Mouse (Mus musculus): ENCODE data around the gene Lmbr1l.
"Not testable (repeated sequence)": the region's sequence is repeated elsewhere in the genome, so short reads cannot be mapped to it uniquely, and the experiment has no call there.

Gene Lmbr1l

DNA sequence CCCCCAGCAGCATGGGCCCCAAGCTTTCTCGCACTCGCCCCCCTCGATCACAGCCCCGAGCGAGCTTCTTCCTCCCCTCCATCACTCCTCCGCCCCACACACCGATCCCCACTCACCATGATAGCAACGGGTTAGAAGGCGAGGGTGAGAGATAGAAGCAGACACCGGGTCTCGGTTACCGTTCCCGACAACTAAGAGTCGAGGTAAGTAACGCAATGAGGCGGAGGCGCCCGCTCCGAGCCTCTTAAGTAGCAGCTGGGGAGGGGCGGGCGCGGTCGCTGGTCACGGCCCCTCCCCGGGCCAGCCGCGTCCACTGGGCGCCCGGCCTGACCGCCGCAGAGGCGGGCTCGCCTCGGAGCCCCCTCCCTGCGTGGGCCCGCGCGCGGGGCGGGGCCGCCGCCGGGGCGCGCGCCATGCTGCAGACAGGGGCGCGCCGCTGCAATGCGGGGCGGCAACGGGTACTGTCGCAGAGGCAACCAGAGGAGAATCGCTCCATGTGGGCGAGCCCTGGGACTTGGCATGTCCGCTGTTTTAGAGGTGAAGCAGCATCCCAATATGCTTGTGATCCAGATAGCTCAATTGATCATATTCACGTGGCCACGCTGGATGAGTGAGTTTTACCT lies 16.3 kb upstream of the Lmbr1l start, which contains the start of gene Tuba1b:
Tuba1b (minus strand) TSS at position 349 of the 623 bp plus-strand sequence.
- DNase-seq (ENCODE audit: low spot score) = peak; percentile 64

- DNase-seq (ENCODE audit: low spot score) = peak; percentile 80
Observed at GRCm38 (mm10) chr15:98933833-98934216, 15.8 kb upstream of the Lmbr1l start.

DNA sequence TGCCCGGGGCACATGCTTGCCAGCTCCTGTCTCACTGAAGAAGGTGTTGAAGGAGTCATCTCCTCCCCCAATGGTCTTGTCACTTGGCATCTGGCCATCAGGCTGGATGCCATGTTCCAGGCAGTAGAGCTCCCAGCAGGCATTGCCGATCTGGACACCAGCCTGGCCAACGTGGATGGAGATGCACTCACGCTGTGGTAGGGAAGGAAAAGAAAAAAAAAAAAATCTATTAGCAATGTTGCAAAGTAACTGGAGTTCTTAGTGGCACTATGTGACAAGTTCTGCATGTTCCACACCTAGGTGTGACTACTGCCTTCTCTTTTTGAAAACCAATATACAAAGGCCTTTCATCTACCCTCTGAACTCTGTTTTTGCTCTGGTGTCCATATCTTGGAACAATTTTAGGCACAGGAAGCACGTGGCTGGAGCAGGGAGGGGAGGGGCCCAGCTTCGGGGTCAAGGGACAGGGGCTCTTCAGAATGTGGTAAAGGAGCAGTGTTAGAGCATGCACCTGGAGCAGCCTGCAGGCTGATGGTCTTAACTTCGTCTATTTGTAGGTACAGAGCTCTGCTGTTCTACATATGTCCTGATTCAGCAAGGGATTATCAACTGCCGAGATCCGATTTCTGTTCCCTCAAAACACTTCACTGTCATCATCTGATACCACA lies 15.1 kb upstream of the Lmbr1l start:
- DNase-seq (ENCODE audit: low spot score) = not testable (repeated sequence)

DNA sequence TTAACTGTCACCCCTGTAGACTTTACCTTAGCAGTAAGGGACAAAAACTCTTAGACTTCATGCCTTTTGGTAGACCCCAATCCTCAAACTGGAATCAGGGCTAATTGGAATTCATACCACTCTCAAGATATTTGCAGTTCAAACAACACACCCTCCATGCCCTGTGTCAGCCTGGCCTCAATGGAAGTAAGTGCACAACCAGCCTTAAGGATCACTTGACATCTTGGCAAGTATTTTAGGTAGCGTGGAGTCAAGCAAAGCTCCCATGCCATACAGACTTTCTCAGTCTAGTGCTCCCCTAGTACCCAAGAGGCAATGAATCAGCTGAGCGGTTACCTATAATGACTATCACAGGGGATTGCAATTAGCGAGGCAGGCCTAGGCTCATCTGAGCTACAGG lies 13.0 kb upstream of the Lmbr1l start:
- no peak for DNase-seq (ENCODE audit: low spot score)

DNA sequence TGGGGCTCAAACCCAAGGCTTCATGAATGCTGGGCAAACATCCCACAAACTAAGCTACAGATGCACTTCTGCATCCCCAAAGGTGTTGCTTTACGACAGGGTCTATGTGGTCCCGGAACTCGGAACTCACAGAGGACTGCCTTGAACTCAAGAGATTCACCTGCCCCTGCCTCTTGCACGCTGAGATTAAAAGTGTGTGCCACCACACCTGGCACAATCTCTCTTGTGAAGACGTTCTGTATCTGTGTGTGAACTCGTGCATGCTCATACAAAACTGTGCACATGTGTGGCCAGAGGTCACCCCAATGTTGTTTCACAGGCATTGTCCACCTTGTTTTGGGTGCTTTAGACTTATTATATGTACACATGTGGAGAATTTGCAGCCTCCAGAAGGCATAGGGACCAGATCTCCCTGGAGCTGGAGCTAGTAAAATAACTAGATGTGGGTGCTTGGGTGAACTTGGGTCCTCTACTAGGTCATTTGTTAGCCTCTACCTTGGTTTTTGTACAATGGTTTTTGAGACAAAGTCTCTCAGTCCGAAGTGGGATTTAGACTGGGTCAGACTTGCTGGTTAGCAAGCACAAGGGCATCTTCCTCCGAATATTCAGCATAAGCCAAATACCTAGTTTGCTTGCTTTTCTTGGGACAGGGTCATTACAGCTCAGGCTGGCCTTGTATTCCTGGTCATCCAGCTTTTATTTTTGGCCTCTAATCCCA lies 12.1 kb upstream of the Lmbr1l start:
- no peak for DNase-seq (ENCODE audit: low spot score)

DNA sequence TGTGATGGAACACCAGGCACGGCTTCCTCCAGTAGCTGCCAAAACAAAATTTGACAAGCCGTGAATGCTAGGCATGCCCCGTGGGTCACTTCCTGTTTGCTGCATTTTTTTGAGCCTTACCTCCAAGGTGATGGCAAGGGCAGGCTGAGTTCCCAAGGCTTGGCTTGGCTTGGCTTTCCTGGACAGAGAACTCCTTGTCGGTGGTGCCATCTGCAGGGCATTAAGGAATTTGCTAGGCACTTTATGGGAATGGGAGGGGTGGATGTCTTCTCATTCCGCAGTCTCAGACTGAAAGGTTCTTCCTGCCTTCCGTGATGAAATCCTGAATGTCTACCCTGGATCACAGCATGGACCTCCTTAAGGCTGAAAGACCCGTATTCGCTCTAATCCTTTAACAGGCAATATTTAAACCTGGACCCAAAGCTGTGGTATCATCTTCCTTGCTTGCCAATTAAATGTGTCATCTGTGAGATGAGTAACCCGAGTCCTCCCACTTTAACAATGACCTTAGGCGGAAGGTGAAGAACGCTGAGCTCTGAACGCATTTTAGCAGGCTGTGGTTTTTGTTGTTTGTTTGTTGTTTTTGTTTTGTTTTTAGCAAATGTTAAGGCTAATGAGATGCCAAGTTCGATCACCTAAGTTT lies 10.7 kb upstream of the Lmbr1l start:
- DNase-seq (ENCODE audit: low spot score) = no peak

DNA sequence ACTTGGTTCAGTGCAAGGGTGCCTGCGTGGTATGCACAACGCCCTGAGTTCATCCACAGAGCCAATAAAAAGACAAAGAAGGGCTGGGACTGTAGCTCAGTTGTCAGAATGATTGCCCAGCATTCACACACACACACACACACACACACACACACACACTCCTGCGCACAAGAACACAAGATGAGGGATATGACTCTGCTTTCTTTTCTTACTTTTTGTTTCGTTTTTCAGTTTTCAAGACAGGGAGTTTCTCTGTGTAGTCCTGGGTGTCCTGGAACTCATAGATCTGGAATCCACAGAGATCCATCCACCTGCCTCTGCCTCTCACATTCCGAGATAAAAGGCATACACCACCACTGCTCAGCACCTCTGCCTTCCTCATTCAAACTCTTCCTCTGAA lies 9.5 kb upstream of the Lmbr1l start:
- DNase-seq (ENCODE audit: low spot score) = no peak

- DNase-seq (ENCODE audit: low spot score) = no peak
Observed at GRCm38 (mm10) chr15:98924682-98925081, 6.7 kb upstream of the Lmbr1l start.

DNA sequence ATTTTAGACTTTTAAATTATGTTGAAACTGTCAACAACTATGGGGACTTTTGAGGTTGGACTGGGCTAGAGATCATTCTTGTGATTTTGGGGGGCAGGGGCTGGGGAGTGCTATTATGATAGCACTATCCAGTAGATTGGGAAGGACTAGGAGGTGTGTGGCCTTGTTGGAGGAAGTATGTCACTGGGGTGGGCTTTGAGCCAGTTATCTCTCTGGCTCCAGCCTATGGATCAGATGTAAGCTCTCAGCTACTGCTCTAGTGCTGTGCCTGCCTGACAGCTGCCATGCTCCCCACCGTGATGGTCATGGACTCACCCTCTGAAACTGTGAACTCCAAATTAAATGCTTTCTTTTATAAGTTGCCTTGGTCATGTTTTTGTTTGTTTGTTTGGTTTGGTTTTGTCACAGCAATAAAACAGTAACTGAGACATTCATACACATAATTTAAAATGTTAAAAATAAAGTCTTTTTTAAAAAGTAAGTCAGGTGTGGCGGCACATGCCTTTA lies 5.1 kb upstream of the Lmbr1l start:
- no peak for DNase-seq (ENCODE audit: low spot score)

DNA sequence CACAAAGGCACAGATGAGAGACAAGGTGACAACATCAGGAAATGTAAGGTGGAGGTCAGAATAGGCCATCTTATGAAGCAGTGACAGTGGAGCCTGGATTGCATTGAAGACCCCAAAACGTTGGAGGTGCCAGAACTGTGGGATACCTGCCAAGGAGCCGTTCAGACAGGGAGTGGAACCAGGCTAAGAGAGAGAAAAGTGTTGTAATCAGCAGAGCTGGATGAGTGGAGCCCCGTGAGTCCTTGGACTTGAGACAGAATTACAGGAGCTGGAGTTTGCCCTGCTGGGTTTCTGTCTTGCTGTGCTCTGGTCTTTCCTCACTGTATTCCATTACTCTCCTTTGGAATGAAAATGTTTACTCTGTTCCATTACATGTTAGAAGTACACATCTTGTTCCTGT lies 4.5 kb upstream of the Lmbr1l start:
- no peak for DNase-seq (ENCODE audit: low spot score)

GRCm38 (mm10) chr15:98921510-98921909 lies 3.5 kb upstream of the Lmbr1l start:
- DNase-seq (ENCODE audit: low spot score) = no peak

DNA sequence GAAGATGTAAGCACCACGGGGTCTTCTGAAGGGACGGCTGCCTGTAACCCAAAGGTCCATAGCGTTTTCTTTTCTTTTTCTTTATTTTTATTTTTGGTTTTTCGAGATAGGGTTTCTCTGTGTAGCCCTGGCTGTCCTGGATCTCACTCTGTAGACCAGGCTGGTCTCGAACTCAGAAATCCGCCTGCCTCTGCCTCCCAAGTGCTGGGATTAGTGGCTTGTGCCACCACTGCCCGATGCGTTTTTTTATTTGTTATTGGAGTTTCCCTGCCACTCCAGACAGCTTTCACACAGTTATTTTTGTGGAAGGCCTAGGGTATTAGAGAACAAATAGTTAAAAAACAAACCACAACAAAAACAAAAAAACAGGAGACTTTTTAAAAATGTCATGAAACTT lies 466 bp upstream of the Lmbr1l start:
- not testable (repeated sequence) for DNase-seq (ENCODE audit: low spot score)

DNA sequence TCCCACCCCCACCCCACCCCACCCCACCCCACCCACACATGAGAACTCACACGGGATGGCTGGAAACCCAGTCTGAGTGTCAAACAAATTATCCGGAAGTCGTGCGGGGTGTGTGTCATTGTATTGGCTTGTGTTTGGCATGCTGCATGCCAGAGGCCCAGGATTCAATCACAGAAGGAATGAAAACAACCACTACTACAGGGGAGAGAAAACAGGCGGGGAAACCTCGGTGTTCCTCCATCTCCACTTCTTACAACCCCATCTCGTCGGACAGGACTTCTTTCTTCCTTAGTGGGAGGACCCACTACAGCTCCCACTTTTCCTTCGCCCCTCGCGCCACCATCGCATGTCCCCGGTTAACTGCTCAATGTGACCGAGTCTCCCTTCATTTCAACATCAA lies 940 bp downstream of the Lmbr1l start:
- DNase-seq (ENCODE audit: low spot score) = no peak

DNA sequence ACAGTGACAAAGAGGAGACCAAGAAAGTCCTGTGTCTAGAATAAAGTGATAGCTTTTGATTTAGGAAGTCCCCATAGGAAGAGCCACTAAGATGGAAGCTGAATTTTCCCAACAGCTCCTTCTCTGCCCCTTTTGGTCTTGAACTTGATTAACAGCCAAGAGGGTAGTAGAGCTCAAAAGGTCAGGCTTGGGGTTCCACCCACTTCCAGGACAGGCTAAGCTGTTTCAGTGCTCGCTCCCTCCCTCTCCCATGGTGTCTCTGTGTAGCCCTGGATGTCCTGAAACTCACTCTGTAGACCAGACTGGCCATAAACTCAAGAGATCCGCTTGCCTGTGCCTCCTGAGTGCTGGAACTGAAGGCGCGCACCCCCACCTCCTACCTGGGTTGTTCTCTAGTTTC lies 2.0 kb downstream of the Lmbr1l start:
- DNase-seq (ENCODE audit: low spot score) = no peak

DNA sequence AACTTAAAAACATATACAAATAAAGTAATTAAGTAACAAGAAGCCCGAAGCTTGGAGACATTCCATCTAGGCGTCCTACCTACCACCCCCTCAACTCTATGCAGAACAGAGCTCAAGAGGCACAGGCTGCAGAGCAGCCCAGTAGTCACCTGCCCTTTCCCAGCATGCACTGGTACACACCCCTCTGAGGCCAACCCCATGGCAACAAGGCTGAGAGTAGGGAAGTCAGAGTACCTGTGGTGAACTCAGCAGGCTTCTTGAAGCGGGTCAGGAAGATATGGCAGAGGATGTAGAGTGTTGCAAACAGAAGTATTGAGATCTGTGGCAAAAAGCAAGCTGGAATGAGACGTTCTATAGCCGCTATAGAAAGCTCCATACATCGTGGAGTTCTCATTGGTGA lies 3.1 kb downstream of the Lmbr1l start:
- DNase-seq (ENCODE audit: low spot score) = no peak

DNA sequence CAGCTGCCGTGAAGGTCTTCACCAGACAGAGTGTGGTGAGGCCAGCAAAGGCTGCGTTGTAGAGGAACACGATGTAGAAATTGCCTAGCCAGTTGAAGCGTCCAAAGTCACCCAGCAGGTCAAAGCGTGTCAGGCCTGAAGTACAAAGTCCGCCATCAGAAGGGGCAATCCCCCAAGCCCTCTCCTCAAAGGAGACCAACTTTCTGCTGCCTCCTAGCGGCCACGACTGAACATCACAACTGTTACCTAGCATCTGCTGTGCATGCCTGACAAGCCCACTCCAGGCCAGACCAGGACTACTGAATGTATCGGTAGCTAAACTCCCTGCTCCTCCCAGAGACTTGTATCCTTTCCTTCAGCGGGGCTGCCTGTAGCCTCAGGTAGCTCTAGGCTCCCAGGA lies 13.3 kb downstream of the Lmbr1l start:
- DNase-seq (ENCODE audit: low spot score) = no peak

- no peak for DNase-seq (ENCODE audit: low spot score)
Observed at GRCm38 (mm10) chr15:98902600-98902999, 15.4 kb downstream of the Lmbr1l start.

DNA sequence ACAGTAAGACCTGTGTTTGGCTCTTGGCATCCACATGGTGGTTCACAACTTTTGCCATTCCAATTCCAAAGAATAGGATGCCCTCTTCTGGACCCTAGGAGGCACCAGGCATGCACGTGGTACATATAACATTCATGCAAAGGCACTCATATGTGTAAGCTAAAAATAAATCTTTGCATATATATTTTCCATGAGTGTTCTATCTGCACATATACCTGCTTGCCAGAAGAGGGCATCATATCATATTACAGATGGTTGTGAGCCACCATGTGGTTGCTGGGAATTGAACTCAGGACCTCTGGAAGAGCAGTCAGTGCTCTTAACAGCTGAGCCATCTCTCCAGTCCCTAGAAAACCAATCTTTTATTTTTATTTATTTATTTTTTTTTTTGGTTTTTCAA lies 16.5 kb downstream of the Lmbr1l start:
- no peak for DNase-seq (ENCODE audit: low spot score)

DNA sequence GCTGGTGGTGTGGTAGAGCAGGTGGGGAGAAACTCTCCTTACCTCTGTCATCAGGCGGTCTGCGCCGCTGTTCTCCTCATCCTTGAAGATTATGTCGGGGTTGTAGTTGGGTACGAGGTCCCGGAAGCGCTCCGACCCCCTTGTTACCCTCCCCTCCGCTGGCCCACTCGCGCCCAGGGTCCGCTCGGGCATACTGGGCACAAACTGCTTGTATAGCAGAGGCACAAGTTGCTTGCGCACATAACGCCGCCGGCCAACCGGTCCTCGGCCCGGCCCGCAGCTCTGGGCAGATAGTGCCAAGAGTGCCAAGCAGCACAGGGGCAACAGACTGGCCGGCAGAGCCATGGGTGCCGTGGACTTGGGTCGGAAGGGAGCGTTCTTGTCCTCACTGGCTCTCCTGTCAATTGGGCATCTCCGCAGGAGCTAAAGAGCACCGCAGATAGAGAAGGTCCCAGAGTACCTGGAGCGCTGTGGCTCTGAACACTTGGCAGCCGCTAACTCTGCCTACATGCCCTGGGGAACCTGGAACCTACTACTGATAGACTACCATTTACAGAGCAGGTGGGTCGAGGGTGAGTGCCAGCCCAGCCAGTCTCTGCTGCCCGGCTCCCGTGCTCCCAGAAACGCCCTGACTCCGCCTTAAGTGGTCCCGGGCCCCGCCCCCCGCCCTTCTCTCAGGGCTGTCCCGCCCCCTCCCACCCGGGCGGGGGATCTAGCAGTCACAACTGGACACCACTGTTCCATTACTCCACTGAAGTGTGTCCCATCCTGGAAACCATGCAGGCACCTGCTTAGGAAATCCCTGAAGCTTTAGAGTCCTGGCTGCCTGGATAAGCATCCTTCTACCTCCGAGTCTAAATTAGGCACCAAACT lies 19.9 kb downstream of the Lmbr1l start, which contains the start of gene Dhh:
Dhh (minus strand) TSS at position 613 of the 873 bp plus-strand sequence.
- DNase-seq (ENCODE audit: low spot score) = no peak

GRCm38 (mm10) chr15:98897495-98897894 lies 20.5 kb downstream of the Lmbr1l start:
- DNase-seq (ENCODE audit: low spot score) = no peak

Measured in urinary bladder, postnatal 10 days (tissue).